12 mouse cellular contexts compared by ENCODE assay signal in genomic region chr13:20092301-20092700, GRCm38 (mm10). TPM values are rescaled to one million over a fixed set of nuclear protein-coding genes. Genes with fewer than 3 reads are reported as not detected.
DNase-seq lines count a peak whose midpoint lies in the region; ATAC-seq and TF ChIP-seq lines count a peak whose summit lies in the region.
"Had no signal": no experiment of that assay in that cellular context is flagged by ENCODE, and none has a peak within 500 bp of the region (broad histone marks: within the 10 kb centered on the region; RNA-seq: fewer than 3 reads in every experiment).

No protein-coding gene starts in this region.

- H3K79me2 ChIP-seq in liver, adult 2 months (ENCODE audit: control insufficient read depth, insufficient read depth, low read length), result no peaks in the 10 kb centered on the region

- no peak for TF ChIP-seq CTCF in liver, adult 2 months (IDR thresholded peaks at IDR 0.05; ENCODE audit: low read depth, low read length)
- TF ChIP-seq CTCF in bone marrow macrophage, adult 2 months (IDR thresholded peaks at IDR 0.05; ENCODE audit: low read depth, low read length), result no peak

- no peaks in the 10 kb centered on the region for H3K4me1 ChIP-seq in liver, adult 2 months (ENCODE audit: control insufficient read depth, insufficient read depth, low read length)
- H3K4me1 ChIP-seq in bone marrow macrophage, adult 2 months (ENCODE audit: control insufficient read depth, insufficient read depth, low read length), result peaks cover 18% of the 10 kb centered on the region

- ATAC-seq in megakaryocyte, adult 5-6 weeks (ENCODE audit: poor library complexity, severe bottlenecking), result peak; percentile 62

- H3K27me3 ChIP-seq in liver, adult 2 months (ENCODE audit: control insufficient read depth, insufficient read depth, low read length), result no peaks in the 10 kb centered on the region

- WGBS in liver, adult 2 months, result 92% methylated on average over 3 of the region's 3 CpGs

- no peak overlapping the region for H3K27ac ChIP-seq in liver, adult 2 months (replicated peaks; ENCODE audit: insufficient read depth, low read depth, low read length)
- H3K27ac ChIP-seq in bone marrow macrophage, adult 2 months (ENCODE audit: insufficient read depth, low read depth, low read length), result peak overlapping the region; percentile 94

- DNase-seq in liver, adult 2 months (ENCODE audit: extremely low read depth, low read depth, low spot score), result peak; percentile 33
- DNase-seq in liver, result no peak
- DNase-seq in CD4-positive helper T cell, adult 2 months (ENCODE audit: low read depth, low spot score), result peak; percentile 83
- no peak for DNase-seq in adrenal gland, postnatal 25 days
- no peak for DNase-seq in layer of hippocampus, adult 9-10 months (ENCODE audit: low spot score)
- no peak for DNase-seq in ovary, adult 18-20 months (ENCODE audit: low spot score)
- DNase-seq: adrenal gland, postnatal 14 days; cerebellum, adult 11-12 months; kidney, postnatal 14 days had no signal

- H3K4me3 ChIP-seq in liver, adult 2 months (ENCODE audit: insufficient read depth, low read depth, low read length), result no peak overlapping the region
- peak overlapping the region; percentile 92 for H3K4me3 ChIP-seq in bone marrow macrophage, adult 2 months (ENCODE audit: insufficient read depth, low read length)

- no peak for TF ChIP-seq POLR2A in liver, adult 2 months (IDR thresholded peaks at IDR 0.05; ENCODE audit: extremely low read depth, insufficient read depth, low read length)
- no peak for TF ChIP-seq POLR2A in bone marrow macrophage, adult 2 months (IDR thresholded peaks at IDR 0.05; ENCODE audit: borderline replicate concordance, low read depth, low read length)

- H3K36me3 ChIP-seq in liver, adult 2 months (ENCODE audit: control insufficient read depth, insufficient read depth, low read length), result no peaks in the 10 kb centered on the region
- H3K36me3 ChIP-seq: midbrain, embryonic 15.5 days had no signal

- H3K9ac ChIP-seq in liver, adult 2 months (ENCODE audit: low read depth, low read length), result no peak overlapping the region
- H3K9ac ChIP-seq: midbrain, embryonic 15.5 days had no signal

RNA-seq across cellular contexts. Expression of gene Elmo1, which starts 1.9 kb away (rescaled TPM):
- 4.3 and 6.7 TPM in 2 replicates for total RNA-seq in liver, adult 2 months (2014; rRNA removed)
- 1.1 and 1.2 TPM in 2 replicates for polyA plus RNA-seq in liver, adult 2 months (2012; rRNA removed)
- 57.2 and 60.9 TPM in 2 replicates for polyA plus RNA-seq in bone marrow macrophage, adult 2 months (2012; ENCODE audit: insufficient read depth, insufficient read length, missing spikeins)
- 69.9 and 81.4 TPM in 2 replicates for total RNA-seq in megakaryocyte, adult 5-6 weeks (2015)
- total RNA-seq in megakaryocyte, adult 5-6 weeks (2017), result 37.1 and 45.1 TPM in 2 replicates
- 18.8 and 22.2 TPM in 2 replicates for total RNA-seq in adrenal gland, postnatal 25 days (2021)

Comparison
In these comparisons a context has a peak if more than half of its experiments do, and no peak if none do; other contexts are left out.
1. DNase-seq: peak in liver, adult 2 months (single experiment) and CD4-positive helper T cell, adult 2 months (single experiment); none in liver (single experiment), adrenal gland, postnatal 25 days (single experiment), layer of hippocampus, adult 9-10 months (single experiment) and ovary, adult 18-20 months (single experiment).